Mouse (Mus musculus) frontal cortex, postnatal 10 days (tissue): ENCODE measurements around the gene Calhm3.

Experiments
- DNase-seq, 2 experiments: peaks; one replicate each; pipeline ENCODE4 v3.0.0; 2022; ENCODE audit warnings: low spot score in 2 of 2, mixed read lengths in 1 of 2

The Calhm3 gene

GRCm38 (mm10) chr19:47157664-47158063 is at the start of gene Calhm3:
Calhm3 (minus strand) TSS chr19:47157764.
- no peak for DNase-seq

DNA sequence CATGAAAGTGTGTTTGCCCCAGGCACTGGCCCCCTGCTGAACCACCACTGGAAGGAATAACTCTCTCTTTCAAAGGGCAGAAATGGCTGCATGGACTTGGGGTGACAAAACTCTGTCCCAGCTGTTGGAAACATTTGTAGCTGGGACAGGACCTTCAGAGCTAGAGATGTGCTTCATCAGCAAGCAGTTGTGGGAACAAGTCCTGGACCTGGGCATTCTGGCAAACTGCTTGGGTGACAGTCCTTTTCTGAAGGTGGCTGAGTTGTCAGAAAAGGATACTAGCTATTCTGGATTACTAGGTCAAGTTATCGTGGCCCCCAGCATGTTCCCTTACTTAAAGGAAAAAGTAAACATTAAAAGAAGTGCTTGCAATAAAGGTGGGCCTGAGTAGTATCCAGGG is 48.6 kb upstream of the Calhm3 start:
- DNase-seq: no peak

- DNase-seq: no peak
Observed at GRCm38 (mm10) chr19:47204653-47205052, 47.1 kb upstream of the Calhm3 start.

DNA sequence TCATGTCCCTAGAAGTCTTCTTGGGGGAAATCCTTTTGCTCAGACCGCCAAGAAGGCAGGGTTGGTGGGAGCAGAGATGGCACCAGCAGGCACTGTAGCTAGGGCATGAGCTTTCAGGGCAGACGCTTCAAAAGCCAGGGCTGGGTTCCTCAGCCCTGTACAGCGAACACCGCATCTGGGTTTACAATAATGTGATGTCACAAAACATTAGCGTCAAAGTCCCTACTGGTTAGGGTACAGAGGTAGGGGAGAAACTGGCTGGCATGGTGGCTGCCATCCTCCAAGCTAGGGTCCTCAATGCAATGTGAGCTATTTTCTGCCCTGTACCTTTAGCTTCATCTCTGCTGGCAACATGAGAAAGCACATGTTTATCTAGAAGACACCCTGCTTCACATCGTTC is 45.5 kb upstream of the Calhm3 start:
- no peak for DNase-seq

DNA sequence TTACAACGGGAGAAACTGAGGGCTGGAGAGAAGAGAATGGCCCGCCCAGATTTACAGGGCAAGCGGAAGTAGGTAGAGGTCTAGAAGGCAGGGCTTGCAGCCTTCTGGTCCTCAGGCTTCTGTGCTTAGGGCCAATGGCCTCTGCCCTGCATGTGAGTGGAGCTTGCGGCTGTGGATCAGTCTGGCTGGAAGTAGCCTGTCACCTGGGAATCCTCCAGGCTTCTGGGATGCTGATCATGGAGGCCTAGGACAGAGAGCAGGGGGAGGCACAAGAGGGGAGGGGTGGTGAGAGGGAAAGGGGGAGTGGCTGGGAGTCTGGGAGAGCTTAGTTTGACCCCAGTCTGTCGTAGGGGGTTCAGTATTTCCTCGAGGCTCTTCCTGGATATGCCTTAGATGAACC is 44.9 kb upstream of the Calhm3 start:
- no peak for DNase-seq

DNA sequence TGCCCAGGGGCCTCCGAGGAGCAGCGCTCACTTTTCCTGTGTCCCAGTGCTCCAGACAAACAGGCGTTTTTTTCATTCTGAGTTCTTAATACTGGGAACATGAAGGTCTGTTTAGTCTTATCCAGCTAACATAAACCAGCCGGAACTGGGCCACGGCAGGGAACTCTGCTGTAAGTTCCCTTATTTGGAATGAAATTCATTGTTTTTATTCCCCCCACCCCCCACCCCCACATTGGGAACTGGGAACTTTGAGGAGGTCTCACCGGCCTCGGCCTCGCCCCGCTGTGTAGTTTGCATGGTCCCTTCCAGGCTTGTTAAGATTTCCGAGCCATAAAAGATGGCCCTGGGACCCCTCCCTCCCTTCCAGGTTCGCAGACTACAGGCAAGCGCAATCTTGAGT is 44.4 kb upstream of the Calhm3 start:
- DNase-seq: no peak

DNA sequence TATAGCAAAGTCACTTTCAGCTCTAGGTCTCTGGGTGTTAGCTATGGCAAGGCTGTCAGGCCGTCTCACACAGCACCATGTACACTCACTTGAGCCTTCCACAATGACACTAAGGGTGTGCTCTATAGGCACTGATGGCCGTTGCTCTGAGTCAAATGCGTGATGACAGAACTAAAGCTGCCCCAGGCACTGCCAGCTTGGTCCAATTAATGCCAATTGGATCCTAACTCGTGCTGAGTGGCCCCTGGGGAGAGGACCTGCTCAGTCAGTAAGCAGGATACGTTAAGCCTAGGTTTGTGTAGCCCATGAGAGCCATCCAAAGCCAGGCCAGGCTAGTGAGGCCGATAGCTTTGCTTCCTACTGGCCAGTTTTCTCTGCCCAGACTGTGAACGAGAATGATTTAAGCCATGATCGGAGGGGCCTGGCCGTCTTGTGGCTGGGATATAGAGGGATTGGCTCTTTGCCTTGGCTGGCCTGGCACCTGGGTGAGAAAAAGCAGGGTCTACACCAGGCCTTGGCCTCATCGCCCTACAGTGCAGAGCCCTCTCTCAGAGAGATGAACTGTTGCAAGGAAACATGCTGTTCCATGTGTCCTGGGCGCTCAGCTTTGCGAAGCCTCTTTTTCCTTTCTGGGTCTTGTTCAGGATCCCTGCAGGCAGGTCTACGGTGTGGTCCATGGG is 41.2 kb upstream of the Calhm3 start:
- no peak for DNase-seq

DNA sequence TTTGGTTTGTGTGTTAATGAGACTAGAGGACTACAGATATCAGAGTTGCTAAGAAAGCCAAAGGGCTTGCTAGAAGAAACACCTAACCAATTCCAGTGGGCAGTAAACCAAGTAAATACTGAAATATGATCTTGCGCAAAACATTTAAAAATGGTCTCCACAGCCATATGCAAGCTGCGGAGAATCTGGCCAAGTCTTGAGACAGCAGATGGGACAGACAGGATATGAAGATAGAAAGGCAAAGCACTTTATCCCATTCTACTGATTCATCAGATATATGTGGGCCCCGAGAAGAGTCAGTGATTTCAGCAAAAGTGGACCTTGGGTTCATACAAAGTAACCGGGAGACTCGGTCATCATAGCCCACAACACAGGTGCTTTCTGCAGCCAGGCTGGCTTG is 34.6 kb upstream of the Calhm3 start:
- DNase-seq: no peak

DNA sequence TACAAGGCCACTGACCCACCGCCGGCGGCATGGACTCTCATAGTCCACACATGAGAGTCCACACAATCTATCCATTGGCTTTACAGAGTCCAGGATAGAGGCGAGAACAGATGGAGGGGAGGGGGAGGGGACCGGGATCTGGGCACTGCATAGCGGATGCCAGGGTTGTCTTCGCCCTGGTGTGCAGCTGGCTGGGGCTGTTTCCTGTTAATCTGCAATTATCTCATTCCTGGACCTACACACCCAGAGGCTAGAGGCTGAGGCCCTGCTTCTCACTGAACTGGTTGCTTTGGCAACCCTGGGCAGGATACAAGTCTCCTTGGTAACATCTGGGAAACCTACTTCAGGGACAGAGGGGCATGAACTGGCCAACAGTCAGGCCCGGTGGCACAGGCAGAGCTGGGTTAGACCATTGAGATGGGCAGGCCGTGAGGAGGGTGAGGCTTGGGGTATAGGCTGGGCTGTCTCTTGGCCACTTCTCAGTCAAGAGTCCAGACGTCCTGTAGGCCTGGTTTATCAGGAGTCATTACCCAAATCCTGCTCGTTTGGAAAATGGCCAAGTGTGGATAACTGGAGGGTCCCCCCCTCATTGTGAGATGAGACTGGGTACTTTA is 31.1 kb upstream of the Calhm3 start:
- no peak for DNase-seq

DNA sequence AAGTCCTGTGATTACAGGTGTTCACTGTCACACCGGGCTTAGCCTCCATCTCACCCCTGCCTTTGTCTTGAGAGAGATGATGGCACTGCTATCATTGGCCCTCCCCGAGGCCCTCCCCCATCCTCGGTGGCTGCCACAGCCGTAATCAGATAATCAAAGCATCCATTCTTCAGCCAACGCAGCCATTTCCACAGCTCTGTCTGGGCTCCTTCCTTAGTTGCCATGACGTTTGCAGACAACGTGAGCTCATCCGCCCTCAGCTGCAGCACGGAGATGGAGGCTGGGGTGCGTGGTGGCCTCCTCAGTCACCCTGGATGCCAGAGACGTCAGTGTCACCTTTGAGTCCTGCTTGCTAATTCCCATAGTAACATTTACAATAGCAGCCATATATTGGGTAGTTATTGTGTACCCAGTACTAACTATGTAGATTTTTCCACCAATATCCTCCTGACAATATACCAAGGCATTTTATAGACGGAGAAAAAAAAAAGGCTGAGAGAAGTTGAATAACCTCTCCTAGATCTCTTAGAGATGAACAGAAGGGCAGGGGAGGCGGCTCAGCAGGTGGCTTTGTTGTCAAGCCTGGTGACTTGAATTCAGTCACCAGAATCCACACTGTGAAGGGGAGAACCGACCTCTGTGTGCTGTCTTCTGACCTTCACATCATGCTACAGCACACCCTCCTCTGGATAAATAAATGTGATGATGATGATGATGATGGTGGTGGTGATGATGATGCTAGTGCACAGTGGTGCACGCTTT is 29.1 kb upstream of the Calhm3 start:
- no peak for DNase-seq

- no peak for DNase-seq
Observed at GRCm38 (mm10) chr19:47184736-47185135, 27.2 kb upstream of the Calhm3 start.

- DNase-seq: no peak
Observed at GRCm38 (mm10) chr19:47184221-47184620, 26.7 kb upstream of the Calhm3 start.

DNA sequence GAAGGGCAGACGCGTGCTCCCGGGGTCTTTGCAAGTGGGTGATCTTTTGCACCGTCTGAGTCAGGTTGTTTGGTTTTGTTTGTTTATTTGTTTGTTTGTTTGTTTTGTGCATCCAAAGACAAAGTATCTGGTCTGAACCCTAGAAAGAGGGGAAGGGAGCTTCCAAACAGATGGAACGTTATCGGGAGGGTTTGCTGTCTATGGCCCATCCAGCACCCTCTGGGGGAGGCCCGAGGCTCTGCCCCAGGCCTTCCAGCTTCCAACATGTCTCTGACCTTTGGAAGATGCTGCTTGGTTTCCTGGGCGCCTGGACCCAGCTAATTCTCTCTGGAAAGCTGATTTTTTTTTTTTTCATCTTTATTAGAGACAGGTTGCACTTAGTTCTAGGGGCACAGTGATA is 22.4 kb upstream of the Calhm3 start:
- no peak for DNase-seq

GRCm38 (mm10) chr19:47179272-47179809 is 21.8 kb upstream of the Calhm3 start:
- DNase-seq: peak; percentile 44 to 54

GRCm38 (mm10) chr19:47178431-47179271 is 21.1 kb upstream of the Calhm3 start, which contains the start of gene Neurl1a:
Neurl1a (plus strand) TSS chr19:47178820.
- peak; percentile 53 to 67 for DNase-seq

- DNase-seq: peak in 1 of 2 experiments; percentile 40
Observed at GRCm38 (mm10) chr19:47178001-47178400, 20.4 kb upstream of the Calhm3 start.

DNA sequence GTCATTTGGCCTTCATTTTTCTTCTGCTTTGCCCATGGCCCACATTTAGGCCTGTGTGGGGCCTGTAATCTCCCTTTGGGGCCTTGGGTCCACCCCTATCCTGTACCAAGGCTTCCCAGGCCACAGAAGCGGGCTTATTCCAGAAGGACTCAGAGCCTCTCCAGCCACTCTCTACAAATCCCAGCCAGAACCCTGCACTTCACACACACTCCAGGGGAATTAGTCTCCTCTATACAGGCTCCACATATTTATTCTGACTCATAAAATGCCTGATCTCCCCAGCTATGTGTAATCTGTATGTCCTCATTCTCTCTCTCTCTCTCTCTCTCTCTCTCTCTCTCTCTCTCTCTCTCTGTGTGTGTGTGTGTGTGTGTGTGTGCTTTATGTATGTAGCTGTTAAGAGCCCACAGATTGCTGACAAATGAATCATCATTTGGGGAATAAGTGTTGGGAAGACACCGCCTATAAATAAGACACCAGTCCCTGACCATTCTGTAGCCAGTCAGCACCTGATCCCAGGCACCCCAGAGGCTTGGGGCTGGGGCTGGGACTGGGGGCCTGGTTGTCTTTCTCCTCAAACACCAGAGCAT is 19.4 kb upstream of the Calhm3 start:
- no peak for DNase-seq

- no peak for DNase-seq
Observed at GRCm38 (mm10) chr19:47175472-47175871, 17.9 kb upstream of the Calhm3 start.

DNA sequence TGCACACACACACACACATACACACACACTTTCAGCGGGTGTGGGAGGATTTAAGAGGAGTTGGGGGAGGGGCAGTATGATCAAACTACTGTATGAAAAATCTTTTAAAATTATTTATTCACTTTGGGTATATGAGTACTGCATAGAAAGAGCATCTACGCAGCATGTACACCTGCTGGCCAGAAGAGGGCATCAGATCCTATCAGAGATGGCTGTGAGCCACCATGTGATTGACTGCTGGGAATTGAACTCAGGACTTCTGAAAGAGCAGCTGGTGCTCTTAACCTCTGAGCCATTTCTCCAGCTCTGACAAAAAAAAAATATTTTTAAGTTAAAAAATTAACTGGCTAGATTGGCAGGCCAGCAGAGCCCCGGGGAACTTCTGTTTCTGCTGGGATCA is 17.0 kb upstream of the Calhm3 start:
- DNase-seq: no peak

DNA sequence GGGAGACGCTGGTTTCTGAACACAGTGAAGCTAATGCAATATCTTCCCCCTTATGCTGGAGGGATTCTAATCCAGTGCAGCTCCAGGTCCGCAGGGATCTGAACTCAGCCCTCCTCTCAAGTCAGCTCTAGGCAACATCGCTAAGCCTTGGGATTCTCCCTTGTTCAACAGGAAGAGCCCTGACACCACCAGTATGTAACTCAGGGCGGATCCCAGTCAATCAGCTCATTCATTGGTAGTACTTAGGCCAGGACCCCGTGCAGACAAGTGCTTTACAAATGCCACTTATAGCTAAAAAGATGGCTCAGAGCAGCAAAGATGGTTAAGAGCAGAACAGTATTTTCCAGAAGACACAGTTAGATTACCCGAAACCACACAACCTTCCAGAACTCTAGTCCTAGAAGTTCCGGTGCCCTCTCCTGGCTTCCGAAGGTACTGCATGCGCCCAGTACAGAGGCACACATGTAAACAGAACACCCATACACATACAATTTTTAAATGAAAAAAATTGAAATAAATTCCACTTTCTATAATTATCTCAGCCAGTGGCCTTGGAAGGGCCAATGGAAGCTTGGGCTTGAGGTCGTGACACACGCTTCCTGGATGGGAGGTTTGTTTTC is 11.3 kb upstream of the Calhm3 start:
- DNase-seq: peak; percentile 46 to 79

GRCm38 (mm10) chr19:47168223-47168622 is 10.7 kb upstream of the Calhm3 start:
- no peak for DNase-seq
